Mouse (Mus musculus) heart, adult 18-20 months (tissue): Measurements from ENCODE around the gene Dbndd2. TPM values are rescaled to one million over a fixed set of nuclear protein-coding genes. Genes with fewer than 3 reads are reported as not detected.

Experiments
- DNase-seq, 2 experiments: peaks; one replicate each; pipeline ENCODE4 v3.0.0; 2021 to 2022; ENCODE audit warnings: mixed read lengths in 1 of 2
- long read RNA-seq, 2 experiments: library from polyadenylated mRNA; stranded (forward); transcript quantifications; one replicate each; pipeline ENCODE4 v2.0.0; 2021
- total RNA-seq, 2 experiments: library from RNA; stranded (reverse); gene quantifications; 2 replicates each; pipeline ENCODE4 v1.2.3; 2021

Gene Dbndd2
- 10 to 100 TPM in 1 of 2 experiments, 1 to 10 TPM in 1; 9.4 to 10.7 TPM for total RNA-seq
- long read RNA-seq, experiment 1, transcript Dbndd2-202 (4 exons, 1,658 nt), result major isoform, 11 of 13 reads
- long read RNA-seq, experiment 1, partial matches to known transcripts, result 0 of 13 reads
- long read RNA-seq, experiment 1, other reads (novel, unspliced or antisense), result 2 of 13 reads
- long read RNA-seq, experiment 2, transcript Dbndd2-202 (4 exons, 1,658 nt), result major isoform, 7 of 11 reads
- long read RNA-seq, experiment 2, partial matches to known transcripts, result 0 of 11 reads
- long read RNA-seq, experiment 2, other reads (novel, unspliced or antisense), result 2 of 11 reads

DNA sequence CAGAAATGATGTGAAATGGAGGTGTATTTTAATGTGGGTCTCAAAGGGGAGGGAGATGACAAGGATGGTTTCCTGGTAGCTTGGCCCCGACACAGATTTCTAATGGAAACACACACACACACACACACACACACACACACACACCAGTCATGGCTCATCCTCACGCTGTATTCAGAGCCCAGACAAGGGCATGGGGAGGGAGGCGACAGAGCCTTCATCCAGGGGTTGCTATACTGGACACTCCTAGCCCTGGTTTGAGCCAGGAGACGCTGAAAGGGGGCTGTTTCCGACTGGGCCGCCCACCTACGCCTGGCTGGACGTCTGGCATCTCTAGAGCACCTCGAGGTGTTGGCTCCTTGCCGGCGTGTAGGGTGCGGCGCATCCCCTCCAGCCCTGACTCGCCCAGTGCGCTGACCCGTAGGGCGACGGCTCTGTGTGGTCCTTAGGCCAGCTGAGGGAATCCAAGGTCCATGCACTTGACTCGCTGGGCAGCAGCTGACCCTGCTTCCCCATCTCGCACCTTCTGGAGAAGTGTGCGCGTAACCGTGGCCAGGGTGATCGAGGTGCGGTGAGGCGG is at the start of gene Dbndd2:
TSS of gene Dbndd2 (plus strand) at position 426 of the 577 bp plus-strand sequence.
- peak; percentile 71 to 72 for DNase-seq

DNA sequence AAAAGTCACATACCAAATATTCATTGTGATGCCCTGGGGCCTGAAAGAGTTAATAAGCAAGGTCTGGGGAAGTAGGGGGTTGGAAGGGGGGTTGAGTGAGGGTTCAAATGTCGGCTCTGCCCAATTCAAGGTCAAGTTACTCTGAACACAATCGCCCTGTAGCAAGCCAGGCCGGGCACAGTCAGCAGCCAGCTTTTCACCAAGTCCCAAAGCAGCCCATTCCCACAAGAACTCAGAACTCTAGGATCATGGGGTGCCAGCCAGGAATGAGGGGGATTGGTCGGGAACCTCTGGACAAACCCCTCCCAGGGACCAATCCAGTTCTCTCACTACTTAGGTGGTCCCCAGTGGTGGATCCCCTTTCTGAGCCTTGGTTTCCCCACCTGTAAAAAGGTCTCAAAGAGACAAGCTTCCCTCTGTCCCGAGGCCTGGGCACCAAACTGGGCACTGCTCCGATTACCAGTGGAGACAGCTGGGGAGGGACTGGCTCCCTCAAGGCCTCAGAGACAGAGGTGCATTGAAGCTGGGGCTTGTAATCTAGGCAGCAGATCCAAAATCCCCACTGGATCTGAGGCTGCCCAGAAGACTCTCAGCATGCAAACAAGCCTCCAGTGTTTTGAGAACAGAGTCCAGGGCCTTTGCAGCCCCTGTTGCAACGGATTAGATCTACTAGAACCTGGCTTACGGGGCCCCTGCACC is 49.5 kb upstream of the Dbndd2 start:
- DNase-seq, result no peak

DNA sequence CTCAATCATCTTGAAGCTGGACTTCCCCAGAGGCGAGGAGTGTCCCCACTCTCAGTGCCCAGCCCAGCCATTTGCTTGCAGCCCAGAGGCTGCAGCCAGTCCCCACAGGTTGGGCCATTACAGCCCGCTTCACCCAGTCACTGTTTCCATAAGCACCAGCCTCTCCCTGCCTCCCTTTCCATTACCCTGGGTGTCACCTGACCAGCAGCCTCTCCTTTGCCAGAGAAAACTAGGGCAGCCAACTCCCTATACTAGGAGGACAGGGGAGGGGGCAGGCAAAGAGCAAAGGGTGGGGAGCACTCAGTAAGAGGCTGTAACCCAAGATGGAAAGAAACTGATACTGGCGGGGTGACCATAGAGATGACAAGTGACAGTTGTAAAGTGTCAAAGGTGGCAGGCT is 48.9 kb upstream of the Dbndd2 start:
- peak; percentile 51 to 61 for DNase-seq

DNA sequence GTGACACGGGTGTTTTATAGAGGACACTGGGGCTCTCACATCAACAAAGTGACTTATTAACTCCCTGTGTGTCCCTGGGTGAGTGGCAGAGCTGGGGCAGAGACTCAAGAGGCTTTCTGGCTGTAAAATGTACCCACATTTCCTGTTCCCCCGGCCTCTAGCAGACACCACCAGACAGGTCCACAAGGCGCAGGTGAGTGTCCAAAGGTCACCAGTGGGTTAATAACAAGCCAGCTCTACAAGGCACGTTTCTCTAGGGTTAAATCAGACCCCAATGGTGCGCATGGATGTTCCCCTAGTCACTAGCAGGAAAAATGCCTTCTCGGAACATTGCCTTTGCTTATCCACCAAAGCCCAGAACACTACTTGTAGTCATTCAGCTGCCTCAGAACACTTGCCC is 48.2 kb upstream of the Dbndd2 start:
- DNase-seq, result no peak

DNA sequence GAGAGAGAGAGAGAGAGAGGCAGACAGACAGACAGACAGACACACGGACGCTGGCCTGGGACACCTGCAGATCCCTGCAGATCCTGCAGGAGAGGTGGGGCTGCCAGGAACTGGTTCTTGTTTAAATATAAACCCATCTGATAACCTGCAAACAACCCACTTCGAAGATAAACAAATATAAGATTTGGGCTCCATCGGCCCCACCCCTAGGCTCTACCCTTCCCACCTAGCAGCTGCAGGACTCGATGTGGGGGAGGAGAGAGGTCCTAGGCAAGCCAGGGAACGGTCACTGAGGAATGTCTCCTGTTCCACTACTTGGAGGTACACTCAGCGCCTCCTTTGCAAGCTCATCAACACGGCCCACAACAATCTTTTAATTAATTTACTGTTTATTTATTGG is 47.6 kb upstream of the Dbndd2 start:
- DNase-seq, result no peak

DNA sequence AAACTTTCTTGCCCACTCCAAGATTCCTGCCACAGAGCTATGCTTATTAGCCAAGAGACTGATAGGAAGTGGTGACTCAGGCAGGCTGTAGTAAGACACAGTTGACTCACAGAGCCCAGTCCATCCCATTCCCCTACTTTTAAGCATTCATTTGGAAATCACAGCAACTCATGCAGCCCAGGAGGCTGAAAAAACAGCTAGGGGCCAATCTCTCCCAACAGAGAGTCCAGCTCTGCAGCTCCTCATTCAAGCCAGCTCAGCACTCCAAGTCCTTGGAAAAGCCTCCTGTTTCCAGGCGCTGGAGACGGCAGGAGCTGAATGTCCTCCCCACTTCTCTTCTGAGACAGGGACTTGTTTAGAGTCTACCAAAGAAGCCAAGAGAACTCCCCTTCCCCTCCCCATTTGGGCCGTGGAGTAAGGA is 46.9 kb upstream of the Dbndd2 start:
- DNase-seq, result peak; percentile 50 to 63

DNA sequence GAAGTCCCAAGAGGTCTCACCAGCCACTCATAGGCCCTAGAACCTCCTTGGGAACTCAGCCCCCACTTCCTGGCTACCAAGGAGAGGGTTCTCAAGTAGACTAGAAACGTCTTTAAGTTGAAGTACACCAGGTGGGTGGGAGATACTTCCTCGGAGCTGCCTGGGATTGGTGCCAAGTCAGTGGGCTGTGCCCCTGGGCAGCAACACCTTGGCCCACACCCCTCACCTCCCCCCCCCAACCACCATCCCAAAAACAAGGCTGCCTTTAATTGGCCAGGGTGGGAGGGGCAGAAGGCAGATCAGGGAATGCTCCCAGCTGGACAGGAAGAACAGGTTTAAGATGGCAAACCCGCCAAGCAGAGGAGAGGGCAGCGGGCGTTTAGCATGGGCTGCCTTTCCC is 45.6 kb upstream of the Dbndd2 start:
- DNase-seq, result no peak

DNA sequence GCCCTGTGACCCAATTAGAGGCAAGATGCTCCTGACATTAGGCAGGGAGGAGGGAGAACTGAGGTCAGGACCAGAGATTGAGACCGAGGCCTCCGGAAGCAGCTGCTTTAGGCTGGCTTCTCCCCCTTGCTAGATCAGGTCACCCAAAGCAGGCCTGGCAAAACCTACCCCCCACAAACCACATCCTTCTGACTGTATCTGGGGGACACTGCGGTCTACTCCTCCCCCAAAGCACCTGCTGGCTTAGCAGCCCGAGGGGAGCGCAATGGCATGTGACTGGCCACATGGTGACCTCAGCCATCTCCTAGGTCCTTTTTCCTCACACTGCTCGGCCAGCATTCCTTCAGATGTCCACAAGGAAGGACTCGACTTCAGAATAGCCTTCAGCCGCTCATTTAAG is 44.8 kb upstream of the Dbndd2 start:
- DNase-seq, result peak in 1 of 2 experiments; percentile 47

DNA sequence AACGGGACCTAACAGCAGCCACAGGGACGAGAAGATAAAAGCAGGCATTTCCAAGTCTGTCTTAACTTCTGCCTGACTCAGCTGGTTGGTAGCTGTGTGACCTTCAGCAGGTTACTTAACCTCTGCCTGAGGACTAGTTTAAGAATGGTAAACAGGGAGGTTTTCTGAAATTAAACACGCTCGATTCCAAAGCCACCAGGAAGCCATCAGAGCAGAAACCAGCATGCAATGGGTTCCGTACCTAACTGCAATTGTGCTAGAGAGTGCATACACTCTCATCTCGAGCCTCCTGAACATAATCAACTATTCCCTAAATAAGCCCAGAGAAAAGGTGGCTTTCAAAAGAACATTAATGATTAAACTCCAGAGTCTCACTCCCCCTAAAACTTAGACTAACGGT is 44.2 kb upstream of the Dbndd2 start:
- no peak for DNase-seq

DNA sequence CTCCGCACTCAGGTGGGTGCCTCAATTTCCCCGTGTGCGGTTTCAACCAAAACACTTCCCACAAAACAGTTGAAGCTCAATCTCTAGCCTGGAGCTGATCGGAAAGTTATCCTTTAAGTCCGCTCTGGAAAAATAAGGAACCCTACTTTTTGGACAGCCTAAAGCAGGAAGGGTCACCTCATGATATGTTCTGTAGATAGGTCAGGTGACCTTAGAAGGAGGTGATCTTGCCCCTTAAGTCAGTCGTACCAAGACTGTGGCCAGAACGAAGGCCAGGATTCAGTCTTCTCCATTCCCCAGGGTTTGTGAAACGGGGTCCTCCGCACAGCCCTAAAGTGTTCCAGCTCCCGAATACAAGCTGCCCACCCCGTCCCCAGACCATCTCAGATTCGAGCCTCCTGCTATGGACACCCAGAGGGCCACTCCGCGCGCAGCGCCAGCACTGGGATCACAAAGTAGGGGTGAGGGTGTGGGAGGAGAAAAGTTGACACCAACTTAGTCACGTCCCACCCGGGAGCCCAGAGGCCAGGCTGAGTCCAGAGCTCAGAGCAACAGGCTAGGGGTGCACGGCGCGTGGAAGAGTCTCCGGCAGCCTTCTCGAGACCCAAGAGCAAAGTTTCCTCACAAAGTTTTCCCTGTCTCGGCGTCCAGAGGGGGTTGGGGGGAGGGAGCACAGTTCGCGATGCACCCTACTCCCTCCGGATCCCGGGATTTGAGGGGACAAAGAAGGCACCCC is 43.4 kb upstream of the Dbndd2 start:
- DNase-seq, result peak; percentile 60 to 76

DNA sequence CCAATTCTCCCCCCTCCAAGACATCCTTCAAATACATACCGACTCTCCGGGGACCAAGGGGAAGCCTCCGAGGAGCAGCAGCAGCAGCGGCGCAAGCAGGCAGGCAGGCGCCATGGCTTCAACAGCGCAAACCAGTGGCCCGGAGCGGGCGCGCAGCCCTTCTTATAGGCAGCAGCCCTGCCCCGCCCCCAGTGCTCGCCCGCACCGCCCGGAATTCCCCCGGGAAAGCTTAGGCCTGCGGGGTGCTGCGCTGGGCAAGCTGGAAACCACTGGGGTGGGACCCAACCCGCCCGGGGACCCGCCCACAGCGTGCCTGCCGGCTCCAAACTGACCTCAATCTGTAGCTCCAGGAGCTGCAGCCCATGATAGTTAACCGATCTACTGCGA is 42.9 kb upstream of the Dbndd2 start:
- peak; percentile 90 to 92 for DNase-seq

DNA sequence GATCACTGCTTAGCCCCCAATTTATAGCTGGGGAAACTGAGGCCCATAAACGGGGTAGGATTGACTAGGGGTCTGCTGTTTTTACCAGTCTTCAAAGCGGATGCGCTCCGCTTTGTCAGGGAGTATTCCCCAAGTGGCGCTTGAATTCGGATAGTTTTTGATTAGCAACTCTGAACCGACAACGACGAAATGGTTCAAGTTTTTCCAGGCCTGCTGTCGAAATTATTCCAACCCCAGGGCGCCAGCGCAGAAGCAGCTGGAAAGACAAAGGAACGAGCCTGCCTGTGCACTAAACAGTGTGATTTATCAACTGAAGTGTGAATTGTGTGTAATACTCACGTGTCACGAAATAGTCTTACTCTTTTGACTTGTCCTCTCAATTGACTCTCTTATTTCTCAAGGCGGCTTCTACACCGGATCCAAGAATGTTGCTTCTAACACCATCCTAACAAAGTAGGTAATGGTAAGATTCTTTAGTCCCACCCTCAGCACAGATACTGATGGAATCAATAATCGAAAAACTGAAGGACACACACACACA is 42.4 kb upstream of the Dbndd2 start, which contains the start of gene Sdc4:
TSS of gene Sdc4 (minus strand) at position 428 of the 541 bp plus-strand sequence.
- DNase-seq, result peak in 1 of 2 experiments; percentile 40

DNA sequence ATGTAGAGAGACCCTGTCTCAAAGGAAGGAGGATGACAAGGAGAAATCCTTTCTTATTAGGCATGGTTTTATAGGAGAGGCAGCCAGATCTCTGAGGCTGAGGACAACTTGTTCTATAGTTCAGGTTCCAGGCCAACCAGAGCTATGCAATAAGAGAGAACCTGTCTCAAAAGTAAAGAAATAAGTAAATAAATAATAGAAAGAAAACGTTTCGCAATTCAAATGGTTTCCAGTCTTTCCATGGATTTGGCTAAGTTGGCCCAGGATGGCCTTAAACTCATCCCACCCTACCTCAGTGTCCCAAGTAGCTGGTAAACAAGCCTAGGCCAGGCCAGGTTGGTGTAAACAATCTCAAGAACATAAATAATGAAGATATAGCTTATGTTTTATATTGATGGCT is 41.2 kb upstream of the Dbndd2 start:
- no peak for DNase-seq

DNA sequence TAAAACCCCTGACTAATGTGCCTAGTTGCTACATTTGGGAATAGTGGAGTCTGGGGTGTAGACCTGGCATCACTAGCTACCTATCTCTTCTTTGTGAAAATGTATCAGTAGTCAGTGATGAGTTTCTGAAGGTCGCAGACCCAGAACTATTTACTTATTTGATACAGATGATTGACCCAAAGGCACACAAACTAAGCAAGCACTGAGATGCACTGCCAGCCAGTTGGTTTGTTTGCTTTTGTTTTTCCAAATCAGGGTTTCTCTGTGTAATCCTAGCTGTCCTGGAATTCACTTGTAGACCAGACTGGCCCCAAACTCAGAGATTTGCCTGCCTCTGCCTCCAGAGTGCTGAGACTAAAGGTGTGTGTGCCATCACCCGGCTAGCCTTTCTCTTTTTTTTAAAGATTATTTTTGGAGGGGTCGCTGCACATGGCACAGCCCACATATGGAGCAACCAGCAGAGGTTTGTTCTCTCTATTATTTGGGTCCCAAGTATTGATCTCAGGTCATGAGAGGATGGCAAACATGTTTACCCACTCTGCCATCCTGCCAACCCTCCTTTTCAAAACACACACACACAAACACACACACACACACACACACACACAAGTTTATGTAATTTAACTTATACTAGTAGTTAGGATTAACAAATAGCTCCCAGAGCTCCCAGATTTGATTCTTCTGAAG is 40.4 kb upstream of the Dbndd2 start:
- DNase-seq, result no peak

DNA sequence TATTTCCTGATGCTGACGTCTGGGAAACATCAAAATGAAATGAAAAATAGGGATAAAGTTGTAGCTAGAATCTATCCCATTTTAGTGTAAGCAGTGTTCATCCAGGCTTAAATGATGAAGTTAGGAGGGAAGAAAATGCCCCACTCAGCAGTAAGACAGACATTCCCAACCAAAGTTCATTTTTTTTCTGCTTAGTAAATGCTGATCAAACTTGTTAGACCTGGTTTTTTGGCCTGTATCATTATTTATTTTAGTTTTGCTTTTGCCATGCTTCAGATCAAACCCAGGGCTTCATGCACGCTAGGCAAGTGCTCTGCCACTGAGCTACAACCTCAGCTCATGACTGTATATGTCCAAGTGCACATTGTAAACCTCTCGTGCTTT is 39.8 kb upstream of the Dbndd2 start:
- no peak for DNase-seq

DNA sequence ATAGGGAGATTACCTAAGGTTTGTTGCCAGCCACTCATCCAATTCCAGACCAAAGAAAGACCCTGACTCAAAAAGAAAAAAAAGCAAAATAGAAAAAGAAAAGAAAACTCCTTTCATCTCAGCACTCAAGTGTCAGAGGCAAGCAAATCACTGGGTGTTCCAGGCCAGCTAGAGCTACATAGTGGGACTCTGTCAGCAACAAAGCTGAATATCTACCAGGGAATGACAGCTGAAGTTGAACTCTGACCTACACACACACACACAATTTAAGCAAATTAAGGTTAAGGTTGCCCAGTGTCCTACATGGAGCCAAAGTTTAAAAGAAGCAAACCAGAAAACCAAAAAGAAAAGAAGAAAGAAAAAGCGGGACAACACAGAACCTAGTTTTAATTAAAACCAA is 37.8 kb upstream of the Dbndd2 start:
- no peak for DNase-seq

DNA sequence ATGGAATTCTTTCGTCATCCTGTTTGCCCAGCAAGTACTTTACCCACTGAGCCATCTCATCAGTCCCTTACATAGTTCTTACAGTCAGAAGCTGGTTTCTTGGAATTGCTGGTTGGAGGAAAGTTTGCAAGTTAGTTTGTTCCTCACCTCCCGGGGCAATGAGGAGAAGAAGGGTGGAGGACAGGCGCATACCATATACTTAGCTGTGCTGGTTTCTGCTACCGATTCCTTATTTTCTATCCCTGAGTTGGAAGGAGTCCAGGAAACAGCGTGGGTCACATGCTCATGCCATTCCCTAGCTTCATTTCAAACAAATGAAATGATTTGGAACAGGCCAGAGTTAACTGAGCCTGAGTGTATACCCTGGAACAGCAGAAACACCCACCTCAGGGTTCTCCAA is 37.0 kb upstream of the Dbndd2 start:
- no peak for DNase-seq

DNA sequence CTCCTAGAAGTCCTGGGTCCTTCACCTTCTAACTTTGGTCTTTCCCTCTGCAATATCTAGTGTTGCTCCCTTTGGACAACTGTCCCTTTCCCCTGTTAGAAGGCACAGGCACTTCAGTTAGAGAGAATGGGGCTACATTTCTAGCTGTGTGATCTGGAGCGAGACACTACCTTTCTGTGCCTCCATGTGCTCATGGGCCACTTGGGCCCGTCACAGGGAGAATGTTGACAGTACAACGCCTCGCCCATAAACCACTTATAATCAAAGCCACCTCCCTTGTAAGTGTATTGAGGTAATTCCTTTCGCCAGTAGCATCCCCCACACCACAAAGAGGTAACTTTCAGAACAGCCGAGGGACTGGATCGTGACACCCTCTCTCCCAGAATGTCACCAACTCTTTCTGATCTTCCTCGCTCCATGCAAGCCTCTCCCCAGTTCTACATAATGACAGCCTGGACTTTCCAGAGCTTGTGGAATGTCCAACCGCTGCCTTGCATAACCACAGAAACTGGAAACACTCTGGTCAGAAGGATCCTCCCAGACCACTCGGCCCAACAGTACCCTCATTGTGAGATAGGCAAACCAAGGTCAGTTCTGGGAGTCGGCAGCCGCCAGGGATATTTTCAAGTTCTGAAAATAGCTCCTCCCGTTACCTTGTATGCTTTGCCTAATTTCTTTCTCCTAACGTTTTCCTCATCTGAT is 36.4 kb upstream of the Dbndd2 start:
- DNase-seq, result no peak

DNA sequence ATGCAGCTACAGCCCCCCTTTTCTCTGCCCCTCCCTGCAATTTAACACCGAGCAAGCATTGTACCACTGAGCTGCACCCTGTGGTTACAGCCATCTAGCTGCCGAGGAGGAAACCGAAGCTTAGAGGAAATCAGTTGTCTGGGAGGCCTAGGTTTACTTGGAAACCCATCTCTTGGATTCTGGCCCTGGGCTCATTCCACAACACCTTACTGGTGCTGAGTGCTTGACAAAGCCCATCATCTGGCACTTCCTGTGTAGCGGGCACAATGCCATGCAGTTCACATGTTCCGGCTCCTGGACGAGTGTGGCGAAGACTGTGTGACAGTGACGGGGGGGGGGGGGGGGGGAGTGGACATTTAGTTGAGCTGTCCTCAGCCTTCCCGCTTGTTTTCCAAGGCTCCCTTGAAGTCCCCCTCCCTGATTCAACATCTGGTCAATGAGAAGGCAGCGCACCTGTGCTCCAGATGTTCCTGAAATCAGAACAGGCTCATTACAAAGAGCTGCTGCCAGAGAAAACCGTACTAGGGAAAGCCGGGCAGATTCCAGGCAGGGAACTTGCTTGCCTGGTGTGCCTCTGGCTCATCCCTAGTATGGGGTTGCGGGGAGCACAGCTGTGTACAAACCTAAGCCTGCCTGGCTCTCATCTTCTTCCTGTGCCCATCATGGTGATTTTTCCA is 33.8 kb upstream of the Dbndd2 start:
- DNase-seq, result peak; percentile 72 to 85

DNA sequence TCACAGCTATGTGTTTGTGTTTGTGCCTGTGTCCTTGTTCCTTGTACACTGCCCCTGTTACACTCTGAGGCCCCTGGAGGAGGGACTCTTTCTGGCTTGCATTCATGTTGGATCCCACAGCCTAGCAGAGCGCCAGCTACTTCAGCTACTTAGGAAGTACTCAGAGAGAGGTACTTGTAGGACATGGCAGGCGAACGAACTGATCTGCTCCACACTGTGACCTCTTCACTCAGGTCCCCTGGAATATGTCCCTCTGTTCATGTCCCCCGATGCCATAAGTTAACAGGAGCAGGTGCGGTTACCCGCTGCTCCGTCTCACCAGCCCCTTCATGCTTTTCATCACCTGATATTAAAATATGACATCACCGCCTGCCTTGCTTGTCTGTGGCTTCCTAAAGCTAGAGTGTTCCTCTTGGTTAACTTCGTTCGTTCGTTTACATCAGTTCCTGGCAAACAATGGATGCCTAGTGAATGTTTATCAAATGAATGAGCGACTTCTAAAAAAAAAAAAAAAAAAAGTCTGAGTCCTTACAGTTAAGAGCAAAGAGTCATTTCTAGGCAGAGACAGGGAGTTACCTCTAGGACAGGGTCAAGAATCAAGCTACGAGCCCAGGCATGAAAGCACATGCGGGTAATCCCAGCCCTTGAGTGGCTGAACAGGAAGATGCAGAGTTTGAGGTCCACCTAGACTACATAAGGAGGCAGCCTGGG is 32.7 kb upstream of the Dbndd2 start:
- DNase-seq, result peak; percentile 54 to 66
